Mouse (Mus musculus) thymus, postnatal 4 days (tissue): ENCODE measurements around the gene Ugt1a7c.
"Not testable (repeated sequence)": the region's sequence is repeated elsewhere in the genome, so short reads cannot be mapped to it uniquely, and the experiment has no call there.

Experiments used
- DNase-seq: peaks from one replicate; pipeline ENCODE4 v3.0.0; 2021

Ugt1a7c gene

GRCm38 (mm10) chr1:88094941-88095492 is at the start of gene Ugt1a7c:
Ugt1a7c (plus strand) TSS chr1:88095062.
- no peak for DNase-seq

GRCm38 (mm10) chr1:88047408-88047807 is 47.5 kb upstream of the Ugt1a7c start:
- not testable (repeated sequence) for DNase-seq

- DNase-seq, result no peak
Observed at GRCm38 (mm10) chr1:88055088-88055487, 39.8 kb upstream of the Ugt1a7c start, which contains the start of gene Ugt1a10. Ugt1a10 (plus strand) TSS chr1:88055388.

GRCm38 (mm10) chr1:88066472-88067102 is 28.3 kb upstream of the Ugt1a7c start:
- not testable (repeated sequence) for DNase-seq

- DNase-seq, result no peak
Observed at GRCm38 (mm10) chr1:88070495-88070894, 24.4 kb upstream of the Ugt1a7c start, which contains the start of gene Ugt1a9. Ugt1a9 (plus strand) TSS chr1:88070800.

GRCm38 (mm10) chr1:88070902-88071301 is 24.0 kb upstream of the Ugt1a7c start:
- no peak for DNase-seq

- DNase-seq, result no peak
Observed at GRCm38 (mm10) chr1:88074471-88074870, 20.4 kb upstream of the Ugt1a7c start.

GRCm38 (mm10) chr1:88077128-88077527 is 17.7 kb upstream of the Ugt1a7c start:
- DNase-seq, result no peak

- no peak for DNase-seq
Observed at GRCm38 (mm10) chr1:88081670-88082069, 13.2 kb upstream of the Ugt1a7c start.

GRCm38 (mm10) chr1:88086125-88086524 is 8.7 kb upstream of the Ugt1a7c start:
- no peak for DNase-seq

GRCm38 (mm10) chr1:88087513-88087912 is 7.3 kb upstream of the Ugt1a7c start, which contains the start of gene Ugt1a8:
Ugt1a8 (plus strand) TSS chr1:88087813.
- no peak for DNase-seq

GRCm38 (mm10) chr1:88092341-88092740 is 2.5 kb upstream of the Ugt1a7c start:
- DNase-seq, result no peak

- DNase-seq, result peak; percentile 13
Observed at GRCm38 (mm10) chr1:88094270-88094676, 589 bp upstream of the Ugt1a7c start.

GRCm38 (mm10) chr1:88098546-88098945 is 3.7 kb downstream of the Ugt1a7c start:
- not testable (repeated sequence) for DNase-seq

GRCm38 (mm10) chr1:88099691-88100090 is 4.8 kb downstream of the Ugt1a7c start:
- not testable (repeated sequence) for DNase-seq

GRCm38 (mm10) chr1:88103019-88103418 is 8.2 kb downstream of the Ugt1a7c start, which contains the start of gene Ugt1a6b:
Ugt1a6b (plus strand) TSS chr1:88103252.
- DNase-seq, result not testable (repeated sequence)

GRCm38 (mm10) chr1:88103697-88104468 is 9.0 kb downstream of the Ugt1a7c start:
- DNase-seq, result not testable (repeated sequence)

GRCm38 (mm10) chr1:88104667-88105430 is 10.0 kb downstream of the Ugt1a7c start:
- no peak for DNase-seq

- no peak for DNase-seq
Observed at GRCm38 (mm10) chr1:88105656-88106055, 10.8 kb downstream of the Ugt1a7c start.

- DNase-seq, result not testable (repeated sequence)
Observed at GRCm38 (mm10) chr1:88109027-88109557, 14.2 kb downstream of the Ugt1a7c start.

GRCm38 (mm10) chr1:88109604-88110003 is 14.7 kb downstream of the Ugt1a7c start:
- not testable (repeated sequence) for DNase-seq

- DNase-seq, result not testable (repeated sequence)
Observed at GRCm38 (mm10) chr1:88112769-88113168, 17.9 kb downstream of the Ugt1a7c start.
